Mouse (Mus musculus) regulatory T cell (primary cell): ENCODE data around the gene Ablim1.

Source experiments
- in situ Hi-C: fragments of 300-600 bp; cut with MboI, MseI; formaldehyde crosslinking; loops from one replicate; pipeline ENCODE4 v1.15.1; 2025; ENCODE audit warnings: high pct_unique_total_duplicates

Gene Ablim1

GRCm38 (mm10) chr19:57189427-57189826, 125.3 kb downstream of the Ablim1 start:
- in situ Hi-C loops, result no loop called here

GRCm38 (mm10) chr19:57188553-57188952, 126.2 kb downstream of the Ablim1 start:
- in situ Hi-C loops, result no loop called here

- in situ Hi-C loops, result no loop called here
Observed at GRCm38 (mm10) chr19:57185021-57185420, 129.7 kb downstream of the Ablim1 start.

GRCm38 (mm10) chr19:57182938-57183720, 131.6 kb downstream of the Ablim1 start:
- in situ Hi-C loops, result no loop called here

GRCm38 (mm10) chr19:57181852-57182528, 132.7 kb downstream of the Ablim1 start:
- in situ Hi-C loops, result no loop called here

- in situ Hi-C loops, result no loop called here
Observed at GRCm38 (mm10) chr19:57181317-57181716, 133.4 kb downstream of the Ablim1 start.

- in situ Hi-C loops, result no loop called here
Observed at GRCm38 (mm10) chr19:57180908-57181307, 133.8 kb downstream of the Ablim1 start.

GRCm38 (mm10) chr19:57180333-57180732, 134.4 kb downstream of the Ablim1 start:
- in situ Hi-C loops, result no loop called here

- in situ Hi-C loops, result no loop called here
Observed at GRCm38 (mm10) chr19:57179269-57179668, 135.4 kb downstream of the Ablim1 start.

GRCm38 (mm10) chr19:57177334-57177733, 137.4 kb downstream of the Ablim1 start:
- in situ Hi-C loops, result no loop called here

- in situ Hi-C loops, result no loop called here
Observed at GRCm38 (mm10) chr19:57175077-57175476, 139.6 kb downstream of the Ablim1 start.

- in situ Hi-C loops, result no loop called here
Observed at GRCm38 (mm10) chr19:57174541-57174940, 140.2 kb downstream of the Ablim1 start.

GRCm38 (mm10) chr19:57174045-57174444, 140.7 kb downstream of the Ablim1 start:
- in situ Hi-C loops, result no loop called here

- in situ Hi-C loops, result no loop called here
Observed at GRCm38 (mm10) chr19:57172321-57172720, 142.4 kb downstream of the Ablim1 start.

- in situ Hi-C loops, result no loop called here
Observed at GRCm38 (mm10) chr19:57170880-57171279, 143.8 kb downstream of the Ablim1 start.

GRCm38 (mm10) chr19:57169485-57169884, 145.2 kb downstream of the Ablim1 start:
- in situ Hi-C loops, result no loop called here

GRCm38 (mm10) chr19:57167721-57168120, 147.0 kb downstream of the Ablim1 start:
- in situ Hi-C loops, result no loop called here

- in situ Hi-C loops, result loop anchor here (5.0 kb wide), 1 partner anchor 157 kb away; no protein-coding TSS in a partner anchor
Observed at GRCm38 (mm10) chr19:57164882-57165281, 149.8 kb downstream of the Ablim1 start.

- in situ Hi-C loops, result loop anchor here (5.0 kb wide), 1 partner anchor 159 kb away; no protein-coding TSS in a partner anchor
Observed at GRCm38 (mm10) chr19:57163315-57163714, 151.4 kb downstream of the Ablim1 start.

- in situ Hi-C loops, result loop anchor here (5.0 kb wide), 1 partner anchor 160 kb away; no protein-coding TSS in a partner anchor
Observed at GRCm38 (mm10) chr19:57161978-57162727, 152.6 kb downstream of the Ablim1 start.

GRCm38 (mm10) chr19:57161010-57161660, 153.6 kb downstream of the Ablim1 start:
- in situ Hi-C loops, result loop anchor here (5.0 kb wide), 1 partner anchor 161 kb away; no protein-coding TSS in a partner anchor
